Mouse (Mus musculus) neural tube, embryonic 10.5 days (tissue): ENCODE data around the gene Slc25a17.

Experiments used
- DNase-seq: peaks from one replicate; pipeline ENCODE4 v3.0.0-alpha.2; 2017; ENCODE audit warnings: low spot score; ENCODE audit errors: extremely low spot score

Slc25a17 gene

GRCm38 (mm10) chr15:81355146-81355761 lies 5.4 kb downstream of the Slc25a17 start:
- peak; percentile 51 for DNase-seq

GRCm38 (mm10) chr15:81352638-81353037 lies 8.0 kb downstream of the Slc25a17 start:
- DNase-seq = no peak

GRCm38 (mm10) chr15:81350401-81350800 lies 10.2 kb downstream of the Slc25a17 start:
- no peak for DNase-seq

GRCm38 (mm10) chr15:81348366-81348765 lies 12.2 kb downstream of the Slc25a17 start:
- DNase-seq = no peak

GRCm38 (mm10) chr15:81347466-81347865 lies 13.1 kb downstream of the Slc25a17 start:
- DNase-seq = no peak

GRCm38 (mm10) chr15:81341426-81341825 lies 19.2 kb downstream of the Slc25a17 start:
- no peak for DNase-seq

GRCm38 (mm10) chr15:81339158-81339557 lies 21.5 kb downstream of the Slc25a17 start:
- no peak for DNase-seq

- DNase-seq = no peak
These were observed 24.1 kb downstream of the Slc25a17 start for GRCm38 (mm10) chr15:81336466-81336865.

- no peak for DNase-seq
These were observed 28.1 kb downstream of the Slc25a17 start for GRCm38 (mm10) chr15:81332517-81332916.

- DNase-seq = no peak
These were observed 29.7 kb downstream of the Slc25a17 start for GRCm38 (mm10) chr15:81330816-81331433.

GRCm38 (mm10) chr15:81329721-81330369 lies 30.8 kb downstream of the Slc25a17 start:
- peak; percentile 22 for DNase-seq

- DNase-seq = no peak
These were observed 33.1 kb downstream of the Slc25a17 start for GRCm38 (mm10) chr15:81327501-81327900.

- DNase-seq = no peak
These were observed 35.6 kb downstream of the Slc25a17 start for GRCm38 (mm10) chr15:81324979-81325378.

- no peak for DNase-seq
These were observed 40.5 kb downstream of the Slc25a17 start for GRCm38 (mm10) chr15:81320137-81320536.

GRCm38 (mm10) chr15:81319462-81319861 lies 41.1 kb downstream of the Slc25a17 start:
- DNase-seq = no peak

- DNase-seq = no peak
These were observed 46.7 kb downstream of the Slc25a17 start for GRCm38 (mm10) chr15:81313928-81314327.

GRCm38 (mm10) chr15:81311026-81311425 lies 49.6 kb downstream of the Slc25a17 start:
- no peak for DNase-seq

- DNase-seq = no peak
These were observed 50.3 kb downstream of the Slc25a17 start for GRCm38 (mm10) chr15:81310353-81310752.

- DNase-seq = no peak
These were observed 52.6 kb downstream of the Slc25a17 start for GRCm38 (mm10) chr15:81308038-81308437.

- DNase-seq = no peak
These were observed 54.1 kb downstream of the Slc25a17 start for GRCm38 (mm10) chr15:81306501-81306900.

- DNase-seq = no peak
These were observed 55.6 kb downstream of the Slc25a17 start for GRCm38 (mm10) chr15:81305035-81305434.

GRCm38 (mm10) chr15:81304006-81304405 lies 56.6 kb downstream of the Slc25a17 start:
- DNase-seq = no peak
